Mouse (Mus musculus) neural tube, embryonic 15.5 days (tissue): Measurements from ENCODE around the gene Lcp1. TPM values are rescaled to one million over a fixed set of nuclear protein-coding genes. Genes with fewer than 3 reads are reported as not detected.

Source experiments
- ATAC-seq: fragments of 200-750 bp; cut with Nextera tagmentation; 2 replicates; pipeline ENCODE4 v1.8.0; 2017; ENCODE audit warnings: mild to moderate bottlenecking, moderate TSS enrichment, moderate library complexity; ENCODE audit not compliant: low FRiP score
- H3K27ac ChIP-seq: fragments of 300-500 bp; sonication (generic); replicated peaks from 2 replicates; pipeline ENCODE4 v1.5.1; 2015; ENCODE audit warnings: mild to moderate bottlenecking, inconsistent platforms
- H3K27me3 ChIP-seq: fragments of 300-500 bp; sonication (generic); replicated peaks from 2 replicates; pipeline ENCODE4 v1.6.1; 2015; ENCODE audit warnings: inconsistent platforms
- H3K36me3 ChIP-seq: fragments of 300-500 bp; sonication (generic); 2 replicates; pipeline ENCODE4 v1.6.1; 2015; ENCODE audit warnings: inconsistent platforms
- H3K4me1 ChIP-seq: fragments of 300-500 bp; sonication (generic); 2 replicates; pipeline ENCODE4 v1.6.1; 2015; ENCODE audit warnings: inconsistent platforms
- H3K4me2 ChIP-seq: fragments of 300-500 bp; sonication (generic); 2 replicates; pipeline ENCODE4 v1.6.1; 2015; ENCODE audit warnings: inconsistent platforms, mild to moderate bottlenecking, moderate library complexity
- H3K4me3 ChIP-seq: fragments of 300-500 bp; sonication (generic); replicated peaks from 2 replicates; pipeline ENCODE4 v1.5.1; 2015; ENCODE audit warnings: mild to moderate bottlenecking, inconsistent platforms
- H3K9ac ChIP-seq: fragments of 300-500 bp; sonication (generic); replicated peaks from 2 replicates; pipeline ENCODE4 v1.6.1; 2015; ENCODE audit warnings: mild to moderate bottlenecking, inconsistent platforms
- H3K9me3 ChIP-seq: fragments of 300-500 bp; sonication (generic); replicated peaks from 2 replicates; pipeline ENCODE4 v1.6.1; 2016; ENCODE audit warnings: inconsistent platforms
- WGBS: fragments of 180-500 bp; shearing (Covaris S2); methylation state at CpG from one replicate; pipeline ENCODE4 v1.1.7; 2015; ENCODE audit warnings: mixed read lengths; 5-methylcytosine and 5-hydroxymethylcytosine counted together
- microRNA-seq: library from miRNA; unstranded; fragments of <30 nt; microRNA quantifications from one replicate; pipeline ENCODE4, GENCODE M21; 2017
- polyA plus RNA-seq: library from polyadenylated mRNA; unstranded; fragments of >200 nt; fragmentation: Nextera tagmentation; extraction: Ambion mirVana; gene quantifications from 2 replicates; pipeline ENCODE4 v1.2.1, GENCODE M21; 2015

Gene Lcp1
- polyA plus RNA-seq, 1 experiment from 2014 or later = 12.4 TPM

DNA sequence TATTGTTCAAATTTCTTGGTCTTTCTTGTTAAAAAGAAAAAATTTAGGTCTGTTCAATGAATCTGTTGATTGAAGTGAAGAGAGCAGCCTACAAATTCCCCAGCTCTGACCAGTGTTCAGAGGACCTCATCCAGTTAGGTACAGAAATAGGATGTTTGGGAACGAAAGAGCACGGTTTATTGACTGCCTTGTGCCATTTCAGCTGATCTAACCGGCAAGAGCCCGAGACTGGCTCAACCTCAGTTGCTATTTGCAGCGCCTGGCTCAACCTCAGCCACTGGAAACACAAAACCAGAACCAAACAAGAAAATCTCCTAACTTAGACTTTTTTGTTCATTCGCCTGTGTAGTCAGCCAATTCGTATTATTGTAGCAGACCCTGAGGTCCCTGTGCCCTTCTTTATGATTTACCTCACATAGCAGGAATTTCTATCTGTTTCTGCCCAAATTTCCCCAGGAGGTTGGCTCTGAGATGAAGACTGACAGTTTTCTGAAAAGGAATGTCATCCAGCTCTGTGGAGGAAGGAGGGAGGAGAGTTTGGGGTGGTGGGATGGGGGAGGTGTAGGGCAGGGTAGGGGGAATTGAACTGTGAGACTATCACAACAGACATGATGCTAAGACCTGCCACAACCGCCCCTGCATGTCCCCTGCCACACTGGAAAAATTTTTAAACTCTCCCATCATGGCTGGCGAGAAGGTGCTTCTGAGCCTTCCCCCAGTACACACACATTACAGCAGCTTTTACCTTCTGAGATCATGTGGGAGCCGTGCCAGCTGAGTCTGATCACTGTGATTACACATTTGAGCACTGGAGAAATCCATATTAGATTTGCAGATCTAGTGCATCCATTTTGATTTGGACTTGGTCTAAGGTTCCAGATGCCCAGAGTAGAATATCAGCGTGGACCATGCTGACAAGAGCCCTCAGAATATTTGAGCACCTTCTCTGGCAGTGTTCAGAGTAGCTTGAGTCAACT, 115.4 kb downstream of the Lcp1 start:
- WGBS = 81% methylated on average over 11 of the region's 11 CpGs
- Histone ChIP-seq H3K9me3 (no peaks in the 10 kb centered on the region), H3K36me3 (no peaks in the 10 kb centered on the region), H3K4me1 (no peaks in the 10 kb centered on the region), H3K27ac (no peak overlapping the region), H3K27me3 (no peaks in the 10 kb centered on the region), H3K9ac (no peak overlapping the region), H3K4me2 (no peak overlapping the region), H3K4me3 (no peak overlapping the region)
- ATAC-seq = no peak

- no peak overlapping the region for H3K4me2 ChIP-seq
- no peaks in the 10 kb centered on the region for H3K4me1 ChIP-seq
- H3K36me3 ChIP-seq = no peaks in the 10 kb centered on the region
- H3K4me3 ChIP-seq = no peak overlapping the region
- H3K9me3 ChIP-seq = no peaks in the 10 kb centered on the region
- 95% methylated on average over 3 of the region's 3 CpGs for WGBS
- no peak for ATAC-seq
- H3K27me3 ChIP-seq = no peaks in the 10 kb centered on the region
- no peak overlapping the region for H3K9ac ChIP-seq
- H3K27ac ChIP-seq = no peak overlapping the region
These were observed 119.5 kb downstream of the Lcp1 start for GRCm38 (mm10) chr14:75250432-75250831.

- no peaks in the 10 kb centered on the region for H3K9me3 ChIP-seq
- no peak overlapping the region for H3K4me3 ChIP-seq
- no peak overlapping the region for H3K4me2 ChIP-seq
- H3K27me3 ChIP-seq = no peaks in the 10 kb centered on the region
- H3K9ac ChIP-seq = no peak overlapping the region
- ATAC-seq = no peak
- no peak overlapping the region for H3K27ac ChIP-seq
- 48% methylated on average over 5 of the region's 5 CpGs for WGBS
- H3K36me3 ChIP-seq = no peaks in the 10 kb centered on the region
- no peaks in the 10 kb centered on the region for H3K4me1 ChIP-seq
These were observed 125.6 kb downstream of the Lcp1 start for GRCm38 (mm10) chr14:75256521-75256920.

- no peak for ATAC-seq
- no peak overlapping the region for H3K4me2 ChIP-seq
- no peaks in the 10 kb centered on the region for H3K4me1 ChIP-seq
- 93% methylated on average over 5 of the region's 5 CpGs for WGBS
- no peak overlapping the region for H3K4me3 ChIP-seq
- H3K9me3 ChIP-seq = no peaks in the 10 kb centered on the region
- H3K27me3 ChIP-seq = no peaks in the 10 kb centered on the region
- H3K27ac ChIP-seq = no peak overlapping the region
- H3K9ac ChIP-seq = no peak overlapping the region
- H3K36me3 ChIP-seq = no peaks in the 10 kb centered on the region
These were observed 138.6 kb downstream of the Lcp1 start for GRCm38 (mm10) chr14:75269531-75269930.

- Histone ChIP-seq H3K4me3 (no peak overlapping the region), H3K4me1 (peaks cover 3% of the 10 kb centered on the region), H3K9ac (no peak overlapping the region), H3K4me2 (no peak overlapping the region), H3K27me3 (no peaks in the 10 kb centered on the region), H3K36me3 (no peaks in the 10 kb centered on the region), H3K27ac (no peak overlapping the region), H3K9me3 (no peaks in the 10 kb centered on the region)
- ATAC-seq = no peak
- 92% methylated on average over 6 of the region's 6 CpGs for WGBS
These were observed 148.8 kb downstream of the Lcp1 start for GRCm38 (mm10) chr14:75279716-75280115.

DNA sequence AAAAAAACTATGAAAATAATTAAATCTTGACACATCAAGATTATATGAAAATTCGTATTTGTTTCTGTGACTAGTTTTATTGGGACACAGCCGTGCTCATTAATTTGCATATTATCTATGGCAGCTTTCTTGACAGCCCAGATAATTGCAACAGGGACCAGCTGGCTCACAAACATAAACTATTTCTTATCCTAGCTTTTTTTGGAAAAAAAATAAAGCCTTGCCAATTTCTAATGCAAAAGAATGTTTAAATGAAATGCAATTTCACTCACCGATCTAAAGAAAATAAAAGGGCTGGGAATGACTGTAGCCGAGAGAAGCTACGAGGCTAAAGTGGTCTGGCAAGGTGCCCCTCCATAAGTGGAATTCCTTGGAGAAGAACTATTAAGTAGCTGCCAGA, 149.5 kb downstream of the Lcp1 start:
- Histone ChIP-seq H3K27ac (no peak overlapping the region), H3K36me3 (no peaks in the 10 kb centered on the region), H3K4me2 (no peak overlapping the region), H3K27me3 (no peaks in the 10 kb centered on the region), H3K9ac (no peak overlapping the region), H3K4me1 (peaks cover 10% of the 10 kb centered on the region), H3K9me3 (no peaks in the 10 kb centered on the region), H3K4me3 (no peak overlapping the region)
- WGBS = 62% methylated on average over 5 of the region's 5 CpGs
- no peak for ATAC-seq

Small RNAs within 50 kb of the gene (microRNA-seq; reads per million reads assigned to microRNA genes)
- not detected for gene Gm44482

Other genes starting within 250 kb of the Lcp1 start
- 19.6 and 20.6 TPM in 2 replicates for gene Lrch1, start 183.2 kb upstream of the Lcp1 start, polyA plus RNA-seq
- 0.10 and 0.69 TPM in 2 replicates for gene Rubcnl, start 115.1 kb upstream of the Lcp1 start, polyA plus RNA-seq
- not detected in 2 replicates for gene Lrrc63, start 220 bp upstream of the Lcp1 start, polyA plus RNA-seq
- gene Cpb2, start 111.2 kb downstream of the Lcp1 start, polyA plus RNA-seq = 0.23 TPM in 1 of 2 replicates, not detected in the other
- 41.0 and 43.6 TPM in 2 replicates for gene Zc3h13, start 153.3 kb downstream of the Lcp1 start, polyA plus RNA-seq